Mouse (Mus musculus) ES-E14 (cell line): ENCODE measurements at regions not wholly inside any gene's neighbourhood (a gene's known extent, or its start where the extent isn't known, plus 50 kb on each side); places are given as distances from the start of the nearest gene placed in this dataset.

Experiments
- HCFC1 ChIP-seq: IDR thresholded peaks from 2 replicates; pipeline ENCODE4 v1.6.1; 2012; ENCODE audit warnings: low read length, inconsistent platforms, borderline replicate concordance; ENCODE audit not compliant: insufficient read depth
- MAFK ChIP-seq: IDR thresholded peaks from 2 replicates; pipeline ENCODE4 v1.6.1; 2014; ENCODE audit warnings: mild to moderate bottlenecking, low read depth, low read length, inconsistent platforms; ENCODE audit not compliant: insufficient read depth
- ZC3H11A ChIP-seq: IDR thresholded peaks from 2 replicates; pipeline ENCODE4 v1.6.1; 2012; ENCODE audit warnings: low read depth, mild to moderate bottlenecking, inconsistent platforms, low read length, borderline replicate concordance
- ZNF384 ChIP-seq: IDR thresholded peaks from 2 replicates; pipeline ENCODE4 v1.6.1; 2012; ENCODE audit warnings: low read depth, low read length, inconsistent platforms

- TF ChIP-seq ZNF384 (no peak), HCFC1 (no peak), MAFK (no peak), ZC3H11A (no peak)
Measured at GRCm38 (mm10) chr8:35020480-35020879, 745.1 kb upstream of the Gm19410 start.
